8 mouse cellular contexts compared by ENCODE assay signal in genomic region chr15:84680545-84681454, GRCm38 (mm10). TPM values are rescaled to one million over a fixed set of nuclear protein-coding genes. Genes with fewer than 3 reads are reported as not detected.
A peak's percentile ranks its signal among the peaks of the same experiment; 100 is the strongest.
DNase-seq lines count a peak whose midpoint lies in the region; ATAC-seq and TF ChIP-seq lines count a peak whose summit lies in the region.

No protein-coding gene starts in this region.

- H3K4me3 ChIP-seq in embryonic fibroblast, embryonic 13.5 days (ENCODE audit: insufficient read depth, low read length): peak overlapping the region; percentile 86
- H3K4me3 ChIP-seq in heart, embryonic 13.5 days: peak overlapping the region; percentile 73
- peak overlapping the region; percentile 79 for H3K4me3 ChIP-seq in kidney, embryonic 16.5 days (ENCODE audit: low read length)
- peak overlapping the region; percentile 77 for H3K4me3 ChIP-seq in lung, embryonic 16.5 days (ENCODE audit: low read length)

- peak; percentile 98 to 99 for DNase-seq in B cell, adult 2 months
- DNase-seq in adipocyte (ENCODE audit: low spot score): peak; percentile 80
- peak; percentile 95 for DNase-seq in ovary, postnatal 10 days (ENCODE audit: low spot score)
- peak; percentile 67 for DNase-seq in thymus, postnatal 36 days

- peak overlapping the region; percentile 84 for H3K4me2 ChIP-seq in heart, embryonic 13.5 days
- peak overlapping the region; percentile 77 for H3K4me2 ChIP-seq in kidney, embryonic 16.5 days (replicated peaks; ENCODE audit: low read depth, low read length)
- peak overlapping the region; percentile 89 for H3K4me2 ChIP-seq in lung, embryonic 16.5 days (ENCODE audit: low read depth, low read length)

- peak; percentile 51; the same call in 1 of the 2 replicates for ATAC-seq in heart, embryonic 13.5 days (ENCODE audit: extremely low read depth, insufficient number of reproducible peaks, low FRiP score, low TSS enrichment)
- peak; percentile 75 for ATAC-seq in kidney, embryonic 16.5 days (ENCODE audit: low FRiP score, low TSS enrichment)
- ATAC-seq in lung, embryonic 16.5 days (ENCODE audit: low read depth): peak; percentile 85

- peak; percentile 57 for TF ChIP-seq POLR2A in embryonic fibroblast, embryonic 13.5 days (IDR thresholded peaks at IDR 0.05; ENCODE audit: low read depth, low read length)

- no peak overlapping the region for H3K27ac ChIP-seq in embryonic fibroblast, embryonic 13.5 days (ENCODE audit: insufficient read depth, low read length)
- H3K27ac ChIP-seq in heart, embryonic 13.5 days (replicated peaks): peak overlapping the region; percentile 55
- H3K27ac ChIP-seq in kidney, embryonic 16.5 days (ENCODE audit: low read length): peak overlapping the region; percentile 90
- peak overlapping the region; percentile 72 for H3K27ac ChIP-seq in lung, embryonic 16.5 days (ENCODE audit: low read length)

- no peaks in the 10 kb centered on the region for H3K4me1 ChIP-seq in embryonic fibroblast, embryonic 13.5 days (ENCODE audit: control insufficient read depth, insufficient read depth, low read length)
- H3K4me1 ChIP-seq in heart, embryonic 13.5 days: peaks cover 47% of the 10 kb centered on the region
- H3K4me1 ChIP-seq in kidney, embryonic 16.5 days (ENCODE audit: insufficient read depth, low read length): peaks cover 44% of the 10 kb centered on the region
- H3K4me1 ChIP-seq in lung, embryonic 16.5 days (replicated peaks; ENCODE audit: control insufficient read depth, insufficient read depth, low read length): peaks cover 14% of the 10 kb centered on the region

- no peaks in the 10 kb centered on the region for H3K36me3 ChIP-seq in heart, embryonic 13.5 days
- H3K36me3 ChIP-seq in kidney, embryonic 16.5 days (ENCODE audit: insufficient read depth, low read length): no peaks in the 10 kb centered on the region
- no peaks in the 10 kb centered on the region for H3K36me3 ChIP-seq in lung, embryonic 16.5 days (ENCODE audit: control insufficient read depth, insufficient read depth, low read length)

- TF ChIP-seq CTCF in embryonic fibroblast, embryonic 13.5 days (IDR thresholded peaks at IDR 0.05; ENCODE audit: borderline replicate concordance, insufficient read depth, low read length): no peak

- H3K9ac ChIP-seq in heart, embryonic 13.5 days: peak overlapping the region; percentile 88
- H3K9ac ChIP-seq in kidney, embryonic 16.5 days (replicated peaks; ENCODE audit: low read length): peak overlapping the region; percentile 81
- H3K9ac ChIP-seq in lung, embryonic 16.5 days (ENCODE audit: low read length): peak overlapping the region; percentile 80

- no peaks in the 10 kb centered on the region for H3K9me3 ChIP-seq in heart, embryonic 13.5 days
- no peaks in the 10 kb centered on the region for H3K9me3 ChIP-seq in kidney, embryonic 16.5 days (ENCODE audit: low read length)
- no peaks in the 10 kb centered on the region for H3K9me3 ChIP-seq in lung, embryonic 16.5 days (ENCODE audit: control insufficient read depth, low read length)

- under 1% methylated on average over 61 of the region's 77 CpGs for WGBS in heart, embryonic 13.5 days
- WGBS in kidney, embryonic 16.5 days: under 1% methylated on average over 59 of the region's 77 CpGs
- under 1% methylated on average over 62 of the region's 77 CpGs for WGBS in lung, embryonic 16.5 days

- no peaks in the 10 kb centered on the region for H3K27me3 ChIP-seq in heart, embryonic 13.5 days (replicated peaks)
- no peaks in the 10 kb centered on the region for H3K27me3 ChIP-seq in kidney, embryonic 16.5 days (ENCODE audit: insufficient read depth, low read length)
- no peaks in the 10 kb centered on the region for H3K27me3 ChIP-seq in lung, embryonic 16.5 days (ENCODE audit: control insufficient read depth, insufficient read depth, low read depth, low read length)

RNA-seq across cellular contexts. Expression of gene Prr5, which starts 11.4 kb away (rescaled TPM):
- 18.6 and 19.5 TPM in 2 replicates for polyA plus RNA-seq in embryonic fibroblast, embryonic 13.5 days (2011; ENCODE audit: insufficient read length, low read depth, missing spikeins)
- polyA plus RNA-seq in heart, embryonic 13.5 days (2015; fragmentation: Nextera tagmentation; extraction: Ambion mirVana): 20.7 and 21.1 TPM in 2 replicates
- 43.4 and 44.1 TPM in 2 replicates for polyA plus RNA-seq in kidney, embryonic 16.5 days (2015; fragmentation: Nextera tagmentation; extraction: Ambion mirVana)
- polyA plus RNA-seq in lung, embryonic 16.5 days (2015; fragmentation: Nextera tagmentation; extraction: Ambion mirVana): 18.1 and 18.3 TPM in 2 replicates

RNA-seq across cellular contexts. Expression of gene Arhgap8, which starts 39.1 kb away (rescaled TPM):
- 2.0 and 3.0 TPM in 2 replicates for polyA plus RNA-seq in embryonic fibroblast, embryonic 13.5 days (2011; ENCODE audit: insufficient read length, low read depth, missing spikeins)
- polyA plus RNA-seq in heart, embryonic 13.5 days (2015; fragmentation: Nextera tagmentation; extraction: Ambion mirVana): 4.1 and 5.5 TPM in 2 replicates
- polyA plus RNA-seq in kidney, embryonic 16.5 days (2015; fragmentation: Nextera tagmentation; extraction: Ambion mirVana): 12.3 and 13.8 TPM in 2 replicates
- 26.4 and 27.6 TPM in 2 replicates for polyA plus RNA-seq in lung, embryonic 16.5 days (2015; fragmentation: Nextera tagmentation; extraction: Ambion mirVana)
